Mouse (Mus musculus) ES-Bruce4 (cell line): Measurements from ENCODE around the gene Wdr60. TPM values are rescaled to one million over a fixed set of nuclear protein-coding genes. Genes with fewer than 3 reads are reported as not detected.

Experiments
- H3K27ac ChIP-seq: 2 replicates; pipeline ENCODE4 v1.5.1; 2012; ENCODE audit warnings: low read length, inconsistent platforms; ENCODE audit not compliant: insufficient read depth
- H3K27me3 ChIP-seq: 2 replicates; pipeline ENCODE4 v1.6.1; 2012; ENCODE audit warnings: mild to moderate bottlenecking, low read length, inconsistent platforms; ENCODE audit not compliant: control insufficient read depth, poor library complexity, insufficient read depth, severe bottlenecking
- H3K36me3 ChIP-seq: 2 replicates; pipeline ENCODE4 v1.6.1; 2012; ENCODE audit warnings: inconsistent platforms, mild to moderate bottlenecking, low read length, moderate library complexity; ENCODE audit not compliant: control insufficient read depth, poor library complexity, insufficient read depth, severe bottlenecking
- H3K4me1 ChIP-seq: one replicate; pipeline ENCODE4 v1.8.1; 2011; ENCODE audit warnings: low read length; ENCODE audit not compliant: control insufficient read depth, insufficient read depth
- H3K4me3 ChIP-seq: 2 replicates; pipeline ENCODE4 v1.5.1; 2011; ENCODE audit warnings: low read depth, mild to moderate bottlenecking, low read length
- H3K9ac ChIP-seq: 2 replicates; pipeline ENCODE4 v1.6.1; 2012; ENCODE audit warnings: low read depth, mild to moderate bottlenecking, inconsistent platforms; ENCODE audit not compliant: poor library complexity, severe bottlenecking
- H3K9me3 ChIP-seq: replicated peaks from 2 replicates; pipeline ENCODE4 v1.6.1; 2012; ENCODE audit warnings: mild to moderate bottlenecking, low read length, inconsistent platforms; ENCODE audit not compliant: control insufficient read depth, poor library complexity, insufficient read depth, severe bottlenecking
- CTCF ChIP-seq: IDR thresholded peaks from one replicate; pipeline ENCODE4 v1.8.1; 2011; ENCODE audit warnings: low read depth, low read length
- EP300 ChIP-seq: IDR thresholded peaks from 2 replicates; pipeline ENCODE4 v1.6.1; 2011; ENCODE audit warnings: low read depth, low read length; ENCODE audit not compliant: insufficient read depth
- POLR2A ChIP-seq: IDR thresholded peaks from one replicate; pipeline ENCODE4 v1.8.1; 2011; ENCODE audit warnings: low read length; ENCODE audit not compliant: insufficient read depth
- polyA plus RNA-seq: library from polyadenylated mRNA; stranded (reverse); fragments of >200 nt; gene quantifications from 2 replicates; pipeline ENCODE4 v1.2.4, GENCODE M21; 2011; ENCODE audit warnings: low read depth; ENCODE audit not compliant: missing spikeins, insufficient read depth, insufficient read length

The Wdr60 gene
- polyA plus RNA-seq, 1 experiment, result 9.1 TPM

DNA sequence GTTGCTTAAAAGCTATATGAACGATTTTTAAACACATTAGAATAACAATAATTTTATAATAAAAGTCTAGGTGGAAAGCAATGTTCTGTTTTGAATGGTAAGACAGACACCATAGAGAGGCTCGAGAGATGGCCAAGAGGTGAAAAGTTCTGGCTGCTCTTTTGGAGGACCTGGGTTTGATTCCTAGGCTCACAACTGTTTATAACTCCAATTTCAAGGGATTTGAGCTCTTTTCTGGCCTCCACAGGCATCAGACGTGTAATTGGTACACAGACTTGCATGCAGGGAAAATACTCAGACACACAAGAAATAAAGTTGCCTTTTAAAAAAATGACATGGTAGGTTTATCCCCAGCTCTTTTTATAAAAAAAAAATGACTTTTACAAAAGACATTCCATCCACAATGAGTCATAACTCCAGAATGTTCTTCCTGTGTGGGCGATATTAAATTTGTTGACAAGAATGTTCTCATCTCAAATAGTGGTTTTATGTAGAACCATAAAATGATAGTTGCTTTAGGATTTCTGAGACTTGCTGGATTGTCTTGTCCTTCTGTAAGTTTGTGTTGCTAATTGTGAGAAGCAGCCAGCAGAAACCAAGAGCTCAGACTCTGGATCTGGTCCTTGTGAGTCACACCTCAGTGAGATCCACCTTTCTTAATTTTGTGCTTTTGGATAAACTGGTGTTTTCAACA is 30.9 kb upstream of the Wdr60 start:
- TF ChIP-seq EP300 (no peak), POLR2A (no peak), CTCF (no peak)
- H3K4me3 ChIP-seq, result no peak overlapping the region
- H3K27me3 ChIP-seq, result no peaks in the 10 kb centered on the region
- H3K9me3 ChIP-seq, result no peaks in the 10 kb centered on the region
- H3K4me1 ChIP-seq, result no peaks in the 10 kb centered on the region
- H3K27ac ChIP-seq, result no peak overlapping the region
- H3K36me3 ChIP-seq, result no peaks in the 10 kb centered on the region
- no peak overlapping the region for H3K9ac ChIP-seq

- no peak overlapping the region for H3K4me3 ChIP-seq
- no peaks in the 10 kb centered on the region for H3K4me1 ChIP-seq
- H3K36me3 ChIP-seq, result no peaks in the 10 kb centered on the region
- H3K27ac ChIP-seq, result no peak overlapping the region
- no peaks in the 10 kb centered on the region for H3K27me3 ChIP-seq
- no peak overlapping the region for H3K9ac ChIP-seq
- TF ChIP-seq EP300 (no peak), CTCF (no peak), POLR2A (no peak)
- H3K9me3 ChIP-seq, result no peaks in the 10 kb centered on the region
These were observed 30.4 kb upstream of the Wdr60 start for GRCm38 (mm10) chr12:116293185-116293584.

- Histone ChIP-seq H3K9ac (no peak overlapping the region), H3K9me3 (no peaks in the 10 kb centered on the region), H3K4me1 (no peaks in the 10 kb centered on the region), H3K27me3 (no peaks in the 10 kb centered on the region), H3K4me3 (no peak overlapping the region), H3K27ac (no peak overlapping the region), H3K36me3 (no peaks in the 10 kb centered on the region)
- TF ChIP-seq EP300, result no peak
- TF ChIP-seq CTCF, result no peak
- no peak for TF ChIP-seq POLR2A
These were observed 20.7 kb upstream of the Wdr60 start for GRCm38 (mm10) chr12:116283511-116283910.

DNA sequence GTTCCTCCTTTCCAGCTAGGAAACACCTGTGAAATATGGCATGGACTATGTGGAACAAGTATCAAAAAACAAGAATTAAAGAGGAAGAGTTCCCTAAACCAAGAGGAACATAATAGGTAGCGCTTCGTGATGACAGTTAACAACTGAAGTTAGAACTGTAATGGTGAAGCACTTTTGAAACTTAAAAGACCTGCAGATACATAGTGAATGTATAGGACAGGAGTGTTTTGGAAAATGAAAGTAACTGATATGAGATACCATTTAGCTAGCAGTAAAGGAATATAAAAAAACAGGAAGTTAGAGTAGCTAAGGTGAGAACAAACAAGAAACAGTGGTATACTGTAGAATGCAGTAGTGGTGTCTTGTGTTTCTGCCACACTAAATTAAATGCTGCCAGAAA is 20.0 kb upstream of the Wdr60 start:
- Histone ChIP-seq H3K27ac (no peak overlapping the region), H3K27me3 (no peaks in the 10 kb centered on the region), H3K4me3 (no peak overlapping the region), H3K9me3 (no peaks in the 10 kb centered on the region), H3K36me3 (no peaks in the 10 kb centered on the region), H3K9ac (no peak overlapping the region), H3K4me1 (no peaks in the 10 kb centered on the region)
- no peak for TF ChIP-seq POLR2A
- no peak for TF ChIP-seq CTCF
- TF ChIP-seq EP300, result no peak

- H3K27me3 ChIP-seq, result no peaks in the 10 kb centered on the region
- no peaks in the 10 kb centered on the region for H3K36me3 ChIP-seq
These were observed 18.8 kb upstream of the Wdr60 start for GRCm38 (mm10) chr12:116281427-116282281.

More at GRCm38 (mm10) chr12:116281427-116282281, 18.8 kb upstream of the Wdr60 start:
- Histone ChIP-seq H3K9ac (peak overlapping the region; percentile 70), H3K9me3 (no peaks in the 10 kb centered on the region), H3K4me3 (peak overlapping the region; percentile 89), H3K27ac (no peak overlapping the region), H3K4me1 (no peaks in the 10 kb centered on the region)
- TF ChIP-seq POLR2A (no peak), CTCF (no peak), EP300 (no peak)
